12 mouse cellular contexts compared by ENCODE assay signal in genomic region chr15:80009421-80010181, GRCm38 (mm10). TPM values are rescaled to one million over a fixed set of nuclear protein-coding genes. Genes with fewer than 3 reads are reported as not detected.
DNase-seq lines count a peak whose midpoint lies in the region; TF ChIP-seq lines count a peak whose summit lies in the region.
"Had no signal": no experiment of that assay in that cellular context is flagged by ENCODE, and none has a peak within 500 bp of the region (broad histone marks: within the 10 kb centered on the region; RNA-seq: fewer than 3 reads in every experiment).

No protein-coding gene starts in this region.

- H3K27me3 ChIP-seq in small intestine, adult 2 months (ENCODE audit: control insufficient read depth, insufficient read depth, low read length) = peaks cover 19% of the 10 kb centered on the region

- peak; percentile 30 for DNase-seq in cerebellum, adult 9-11 months
- no peak for DNase-seq in cerebellum, adult 9-10 months
- DNase-seq in left cerebral cortex, adult 18-20 months (ENCODE audit: low spot score in 2 of 2) = peak; percentile 39 to 41
- DNase-seq in left cerebral cortex, postnatal 14 days (ENCODE audit: low spot score in 2 of 2) = no peak
- peak; percentile 41 for DNase-seq in kidney, adult 9 months
- DNase-seq in embryo, embryonic 10 days (ENCODE audit: low spot score) = no peak
- DNase-seq in urinary bladder, postnatal 4 days (ENCODE audit: low spot score in 2 of 2) = no peak
- DNase-seq: heart, postnatal 36 days; liver, postnatal 0 days had no signal

- H3K36me3 ChIP-seq in small intestine, adult 2 months (ENCODE audit: control insufficient read depth, insufficient read depth, low read length) = no peaks in the 10 kb centered on the region
- H3K36me3 ChIP-seq: forebrain, embryonic 15.5 days; neural tube, embryonic 12.5 days had no signal

- no peak overlapping the region for H3K4me3 ChIP-seq in small intestine, adult 2 months (ENCODE audit: low read depth, low read length)
- H3K4me3 ChIP-seq: forebrain, embryonic 15.5 days; neural tube, embryonic 12.5 days had no signal

- intact Hi-C loops in left cerebral cortex, postnatal 14 days (cut with DNase I) = loop anchor here (5.0 kb wide), 1 partner anchor 68 kb away; no protein-coding TSS in a partner anchor

- no peak for TF ChIP-seq POLR2A in small intestine, adult 2 months (IDR thresholded peaks at IDR 0.05; ENCODE audit: low read depth, low read length)

- no peak for TF ChIP-seq CTCF in small intestine, adult 2 months (IDR thresholded peaks at IDR 0.05; ENCODE audit: extremely low read depth, insufficient read length, insufficient replicate concordance, low read depth, low read length)

- 28% methylated on average over 12 of the region's 12 CpGs for WGBS in small intestine, adult 2 months

- H3K4me1 ChIP-seq in small intestine, adult 2 months (ENCODE audit: control insufficient read depth, insufficient read depth, insufficient read length, low read length) = peaks cover 23% of the 10 kb centered on the region

- peak overlapping the region; percentile 25; the same call in 1 of the 2 replicates for H3K27ac ChIP-seq in small intestine, adult 2 months (ENCODE audit: insufficient read depth, low read depth, low read length)
- H3K27ac ChIP-seq: forebrain, embryonic 15.5 days; neural tube, embryonic 12.5 days had no signal

RNA-seq across cellular contexts. Expression of gene Pdgfb, which starts 5.2 kb away (rescaled TPM):
- 10 to 100 TPM; 28.5 to 37.6 TPM for total RNA-seq in left cerebral cortex, adult 18-20 months (2021)
- 10 to 100 TPM; 41.9 to 42.8 TPM for total RNA-seq in left cerebral cortex, postnatal 14 days (2021)
- 5.7 and 8.0 TPM in 2 replicates for polyA plus RNA-seq in small intestine, adult 2 months (2012; rRNA removed)

RNA-seq across cellular contexts. Expression of gene Cbx7, which starts 38.7 kb away (rescaled TPM):
- 10 to 100 TPM; 59.6 to 61.7 TPM for total RNA-seq in left cerebral cortex, adult 18-20 months (2021)
- total RNA-seq in left cerebral cortex, postnatal 14 days (2021) = 10 to 100 TPM in 1 of 2 experiments, 1 to 10 TPM in 1; 9.9 to 11.9 TPM
- 9.9 and 32.8 TPM in 2 replicates for polyA plus RNA-seq in small intestine, adult 2 months (2012; rRNA removed)

Comparison
In these comparisons a context has a peak if more than half of its experiments do, and no peak if none do; other contexts are left out.
1. DNase-seq: peak in cerebellum, adult 9-11 months (single experiment), left cerebral cortex, adult 18-20 months (2 of 2) and kidney, adult 9 months (single experiment); none in cerebellum, adult 9-10 months (single experiment), left cerebral cortex, postnatal 14 days (0 of 2), embryo, embryonic 10 days (single experiment) and urinary bladder, postnatal 4 days (0 of 2).
2. RNA of gene Cbx7, which starts 38.7 kb away (total RNA-seq): 59.6 to 61.7 TPM in left cerebral cortex, adult 18-20 months; 9.9 to 11.9 TPM in left cerebral cortex, postnatal 14 days; every median in the first group is over 4 times any median in the second.